Mouse (Mus musculus): Measurements from ENCODE around the gene Osbpl10.

- TF ChIP-seq CTCF (IDR thresholded peaks at IDR 0.05; ENCODE audit: insufficient read depth, low read depth, low read length), result no peak
- no peak for TF ChIP-seq POLR2A (IDR thresholded peaks at IDR 0.05; ENCODE audit: insufficient read depth, low read depth, low read length)
Measured at GRCm38 (mm10) chr9:115107430-115107829, 129.1 kb downstream of the Osbpl10 start.
